ENCODE assay signal across 9 mouse cellular contexts in genomic region chr6:72873338-72873737, GRCm38 (mm10). TPM values are rescaled to one million over a fixed set of nuclear protein-coding genes. Genes with fewer than 3 reads are reported as not detected.
DNase-seq lines count a peak whose midpoint lies in the region; ATAC-seq and TF ChIP-seq lines count a peak whose summit lies in the region.
"Had no signal": no experiment of that assay in that cellular context is flagged by ENCODE, and none has a peak within 500 bp of the region (broad histone marks: within the 10 kb centered on the region; RNA-seq: fewer than 3 reads in every experiment).

No protein-coding gene starts in this region.

- ATAC-seq in liver, embryonic 11.5 days (replicated peaks; ENCODE audit: low FRiP score), result no peak
- ATAC-seq in heart, postnatal 0 days (ENCODE audit: insufficient read depth, low read depth), result peak; percentile 68
- ATAC-seq in inflammation-experienced regulatory T-cells, adult 6 months, result no peak
- ATAC-seq in hindbrain, embryonic 11.5 days (ENCODE audit: low FRiP score), result no peak
- ATAC-seq: Patski had no signal

- H3K27ac ChIP-seq in liver, adult 2 months (replicated peaks; ENCODE audit: insufficient read depth, low read depth, low read length), result 0 out of 2 replicates have a peak overlapping the region, but pooled peaks have one; percentile 43
- no peak overlapping the region for H3K27ac ChIP-seq in liver, embryonic 11.5 days (ENCODE audit: low read depth, low read length)
- peak overlapping the region; percentile 35; the same call in 1 of the 2 replicates for H3K27ac ChIP-seq in heart, postnatal 0 days (ENCODE audit: low read depth)
- H3K27ac ChIP-seq in hindbrain, embryonic 11.5 days (ENCODE audit: low read depth, low read length), result no peak overlapping the region
- H3K27ac ChIP-seq: limb, embryonic 10.5 days had no signal

- no peak for TF ChIP-seq EP300 in heart, postnatal 0 days (IDR thresholded peaks at IDR 0.05; ENCODE audit: low read depth)

- no peaks in the 10 kb centered on the region for H3K27me3 ChIP-seq in liver, adult 2 months (ENCODE audit: control insufficient read depth, insufficient read depth, low read length)
- no peaks in the 10 kb centered on the region for H3K27me3 ChIP-seq in liver, embryonic 11.5 days (replicated peaks; ENCODE audit: control insufficient read depth, insufficient read depth, low read length)
- no peaks in the 10 kb centered on the region for H3K27me3 ChIP-seq in heart, postnatal 0 days (ENCODE audit: control insufficient read depth, insufficient read depth, low read length)
- H3K27me3 ChIP-seq in hindbrain, embryonic 11.5 days (ENCODE audit: control insufficient read depth, insufficient read depth, low read length), result no peaks in the 10 kb centered on the region
- H3K27me3 ChIP-seq: Patski had no signal

- no peak overlapping the region for H3K9ac ChIP-seq in liver, adult 2 months (ENCODE audit: low read depth, low read length)
- no peak overlapping the region for H3K9ac ChIP-seq in liver, embryonic 11.5 days (ENCODE audit: low read depth, low read length)
- H3K9ac ChIP-seq in heart, postnatal 0 days (replicated peaks; ENCODE audit: low read depth, low read length), result no peak overlapping the region
- no peak overlapping the region for H3K9ac ChIP-seq in hindbrain, embryonic 11.5 days (ENCODE audit: low read depth, low read length)

- no peak overlapping the region for H3K4me3 ChIP-seq in liver, adult 2 months (ENCODE audit: insufficient read depth, low read depth, low read length)
- no peak overlapping the region for H3K4me3 ChIP-seq in liver, embryonic 11.5 days (ENCODE audit: low read depth, low read length)
- H3K4me3 ChIP-seq in heart, postnatal 0 days (ENCODE audit: low read depth, low read length), result no peak overlapping the region
- no peak overlapping the region for H3K4me3 ChIP-seq in hindbrain, embryonic 11.5 days (ENCODE audit: low read depth, low read length)
- H3K4me3 ChIP-seq: limb, embryonic 10.5 days had no signal

- no peaks in the 10 kb centered on the region for H3K36me3 ChIP-seq in liver, adult 2 months (ENCODE audit: control insufficient read depth, insufficient read depth, low read length)
- H3K36me3 ChIP-seq in liver, embryonic 11.5 days (ENCODE audit: control insufficient read depth, insufficient read depth, low read length), result no peaks in the 10 kb centered on the region
- H3K36me3 ChIP-seq in heart, postnatal 0 days (replicated peaks; ENCODE audit: control insufficient read depth, insufficient read depth, low read length), result no peaks in the 10 kb centered on the region
- H3K36me3 ChIP-seq in hindbrain, embryonic 11.5 days (ENCODE audit: control insufficient read depth, insufficient read depth, low read length), result no peaks in the 10 kb centered on the region

- DNase-seq in liver, adult 2 months (ENCODE audit: extremely low read depth, low read depth, low spot score), result peak; percentile 72
- DNase-seq in liver, embryonic 11.5 days (ENCODE audit: low spot score), result no peak
- DNase-seq in cerebellum, adult 9-10 months, result peak; percentile 38
- DNase-seq in heart, postnatal 0 days (ENCODE audit: low spot score), result peak; percentile 31
- peak; percentile 31 for DNase-seq in right cerebral cortex, postnatal 14 days
- DNase-seq in hindbrain, embryonic 11.5 days (ENCODE audit: low spot score), result no peak

- H3K4me2 ChIP-seq in liver, embryonic 11.5 days, result no peak overlapping the region
- no peak overlapping the region for H3K4me2 ChIP-seq in heart, postnatal 0 days (ENCODE audit: low read depth, low read length)
- H3K4me2 ChIP-seq in hindbrain, embryonic 11.5 days (replicated peaks; ENCODE audit: low read depth, low read length), result no peak overlapping the region

- peaks cover 43% of the 10 kb centered on the region for H3K79me2 ChIP-seq in liver, adult 2 months (ENCODE audit: control insufficient read depth, insufficient read depth, low read length)

- WGBS in liver, adult 2 months, result 39% methylated on average over 3 of the region's 3 CpGs
- WGBS in liver, embryonic 11.5 days, result 88% methylated on average over 3 of the region's 3 CpGs
- WGBS in heart, postnatal 0 days, result 89% methylated on average over 3 of the region's 3 CpGs
- 96% methylated on average over 3 of the region's 3 CpGs for WGBS in hindbrain, embryonic 11.5 days

- H3K4me1 ChIP-seq in liver, adult 2 months (ENCODE audit: control insufficient read depth, insufficient read depth, low read length), result peaks cover 31% of the 10 kb centered on the region
- H3K4me1 ChIP-seq in liver, embryonic 11.5 days (replicated peaks; ENCODE audit: control insufficient read depth, insufficient read depth, low read length), result peaks cover 14% of the 10 kb centered on the region
- H3K4me1 ChIP-seq in heart, postnatal 0 days (ENCODE audit: control insufficient read depth, insufficient read depth), result peaks cover 25% of the 10 kb centered on the region
- H3K4me1 ChIP-seq in hindbrain, embryonic 11.5 days (replicated peaks; ENCODE audit: control insufficient read depth, insufficient read depth, low read length), result 0 out of 2 replicates have a peak, but pooled peaks cover 3% of the 10 kb centered on the region

- no peaks in the 10 kb centered on the region for H3K9me3 ChIP-seq in liver, embryonic 11.5 days (ENCODE audit: control insufficient read depth, low read length)
- no peaks in the 10 kb centered on the region for H3K9me3 ChIP-seq in heart, postnatal 0 days (replicated peaks; ENCODE audit: control insufficient read depth, low read length)
- no peaks in the 10 kb centered on the region for H3K9me3 ChIP-seq in hindbrain, embryonic 11.5 days (ENCODE audit: control insufficient read depth, low read length)
- H3K9me3 ChIP-seq: limb, embryonic 10.5 days had no signal

- no peak for TF ChIP-seq CTCF in liver, adult 2 months (IDR thresholded peaks at IDR 0.05; ENCODE audit: low read depth, low read length)
- no peak for TF ChIP-seq CTCF in heart, postnatal 0 days (IDR thresholded peaks at IDR 0.05; ENCODE audit: low read depth)

- no peak for TF ChIP-seq POLR2A in liver, adult 2 months (IDR thresholded peaks at IDR 0.05; ENCODE audit: extremely low read depth, insufficient read depth, low read length)

RNA-seq across cellular contexts. Expression of gene Kcmf1, which starts 26.4 kb away (rescaled TPM):
- total RNA-seq in liver, adult 2 months (2014; rRNA removed), result 38.6 and 56.6 TPM in 2 replicates
- 92.0 and 107 TPM in 2 replicates for polyA plus RNA-seq in liver, adult 2 months (2012; rRNA removed)
- 40.6 and 46.8 TPM in 2 replicates for polyA plus RNA-seq in liver, embryonic 11.5 days (2014; fragmentation: Nextera tagmentation; extraction: Ambion mirVana)
- total RNA-seq in heart, postnatal 0 days (2014; rRNA removed; ENCODE audit: low replicate concordance), result 88.7 and 93.7 TPM in 2 replicates
- 43.7 and 52.1 TPM in 2 replicates for polyA plus RNA-seq in heart, postnatal 0 days (2015; fragmentation: Nextera tagmentation; extraction: Ambion mirVana)
- polyA plus RNA-seq in inflammation-experienced regulatory T-cells, adult 6 months (2017; shearing (Covaris generic)), result 10 to 100 TPM in 2 of 3 experiments, 1 to 10 TPM in 1; 9.1 to 12.5 (median 10.3) TPM
- polyA plus RNA-seq in hindbrain, embryonic 11.5 days (2014; fragmentation: Nextera tagmentation; extraction: Ambion mirVana), result 35.3 and 45.9 TPM in 2 replicates

Comparison
In these comparisons a context has a peak if more than half of its experiments do, and no peak if none do; other contexts are left out.
1. DNase-seq: peak in liver, adult 2 months (single experiment), cerebellum, adult 9-10 months (single experiment), heart, postnatal 0 days (single experiment) and right cerebral cortex, postnatal 14 days (single experiment); none in liver, embryonic 11.5 days (single experiment) and hindbrain, embryonic 11.5 days (single experiment).
2. H3K27ac ChIP-seq: peak in liver, adult 2 months (single experiment) and heart, postnatal 0 days (single experiment); none in liver, embryonic 11.5 days (single experiment) and hindbrain, embryonic 11.5 days (single experiment).